Mouse (Mus musculus) liver, embryonic 13.5 days (tissue): ENCODE measurements around the gene Atp1a4. TPM values are rescaled to one million over a fixed set of nuclear protein-coding genes. Genes with fewer than 3 reads are reported as not detected.

Source experiments
- ATAC-seq: fragments of 200-750 bp; cut with Nextera tagmentation; 2 replicates; pipeline ENCODE4 v1.8.0; 2017; ENCODE audit warnings: low read depth, mild to moderate bottlenecking, moderate number of reproducible peaks, moderate library complexity
- DNase-seq: peaks from one replicate; pipeline ENCODE4 v3.0.0; 2022
- H3K27ac ChIP-seq: fragments of 300-500 bp; sonication (generic); 2 replicates; pipeline ENCODE4 v1.5.1; 2015; ENCODE audit warnings: moderate library complexity, mild to moderate bottlenecking, inconsistent platforms
- H3K27me3 ChIP-seq: fragments of 300-500 bp; sonication (generic); 2 replicates; pipeline ENCODE4 v1.6.1; 2015; ENCODE audit warnings: mild to moderate bottlenecking, inconsistent platforms
- H3K36me3 ChIP-seq: fragments of 300-500 bp; sonication (generic); 2 replicates; pipeline ENCODE4 v1.6.1; 2015; ENCODE audit warnings: mild to moderate bottlenecking, inconsistent platforms
- H3K4me1 ChIP-seq: fragments of 300-500 bp; sonication (generic); replicated peaks from 2 replicates; pipeline ENCODE4 v1.6.1; 2015; ENCODE audit warnings: inconsistent platforms
- H3K4me2 ChIP-seq: fragments of 300-500 bp; sonication (generic); 2 replicates; pipeline ENCODE4 v1.6.1; 2015; ENCODE audit warnings: inconsistent platforms, mild to moderate bottlenecking, moderate library complexity
- H3K4me3 ChIP-seq: fragments of 300-500 bp; sonication (generic); replicated peaks from 2 replicates; pipeline ENCODE4 v1.5.1; 2015; ENCODE audit warnings: mild to moderate bottlenecking, inconsistent platforms
- H3K9ac ChIP-seq: fragments of 300-500 bp; sonication (generic); 2 replicates; pipeline ENCODE4 v1.6.1; 2015; ENCODE audit warnings: mild to moderate bottlenecking, inconsistent platforms
- H3K9me3 ChIP-seq: fragments of 300-500 bp; sonication (generic); replicated peaks from 2 replicates; pipeline ENCODE4 v1.6.1; 2016; ENCODE audit warnings: inconsistent platforms
- WGBS: fragments of 180-500 bp; shearing (Covaris S2); methylation state at CpG from one replicate; pipeline ENCODE4 v1.1.7; 2015; ENCODE audit not compliant: insufficient replicate concordance; 5-methylcytosine and 5-hydroxymethylcytosine counted together
- polyA plus RNA-seq: library from polyadenylated mRNA; unstranded; fragments of >200 nt; fragmentation: Nextera tagmentation; extraction: Ambion mirVana; gene quantifications from 2 replicates; pipeline ENCODE4 v1.2.1, GENCODE M21; 2015

The Atp1a4 gene
- polyA plus RNA-seq, 1 experiment from 2014 or later = not detected

- Histone ChIP-seq H3K4me3 (no peak within 1 kb of the TSS), H3K27ac (no peak within 1 kb of the TSS), H3K36me3 (no peaks in the 10 kb centered on the region), H3K27me3 (peaks cover 79% of the 10 kb centered on the region), H3K4me2 (no peak within 1 kb of the TSS), H3K4me1 (peaks cover 7% of the 10 kb centered on the region), H3K9me3 (no peaks in the 10 kb centered on the region), H3K9ac (no peak within 1 kb of the TSS)
- DNase-seq (no peak), ATAC-seq (no peak)
- WGBS = 12% methylated on average over 16 of the region's 16 CpGs
Measured at GRCm38 (mm10) chr1:172297611-172298537, 39.7 kb upstream of the Atp1a4 start, which contains the start of gene Atp1a2. Gene Atp1a2, minus strand, starts transcription at chr1:172298064.

GRCm38 (mm10) chr1:172296816-172297510 is 38.7 kb upstream of the Atp1a4 start:
- WGBS = 70% methylated on average over 6 of the region's 6 CpGs
- ATAC-seq (no peak), DNase-seq (no peak)
- H3K27me3 ChIP-seq = peaks cover 71% of the 10 kb centered on the region
- H3K27ac ChIP-seq = no peak overlapping the region
- no peaks in the 10 kb centered on the region for H3K36me3 ChIP-seq
- H3K4me1 ChIP-seq = no peaks in the 10 kb centered on the region
- H3K9me3 ChIP-seq = no peaks in the 10 kb centered on the region
- H3K4me2 ChIP-seq = no peak overlapping the region
- H3K9ac ChIP-seq = no peak overlapping the region
- no peak overlapping the region for H3K4me3 ChIP-seq

- Histone ChIP-seq H3K4me3 (no peak overlapping the region), H3K9ac (no peak overlapping the region), H3K4me2 (no peak overlapping the region), H3K27ac (no peak overlapping the region), H3K9me3 (no peaks in the 10 kb centered on the region), H3K4me1 (no peaks in the 10 kb centered on the region), H3K27me3 (peaks cover 63% of the 10 kb centered on the region), H3K36me3 (no peaks in the 10 kb centered on the region)
- ATAC-seq = no peak
- DNase-seq = no peak
- 52% methylated on average over 4 of the region's 4 CpGs for WGBS
Measured at GRCm38 (mm10) chr1:172295751-172296197, 37.6 kb upstream of the Atp1a4 start.

GRCm38 (mm10) chr1:172293449-172293848 is 35.2 kb upstream of the Atp1a4 start:
- Histone ChIP-seq H3K27ac (no peak overlapping the region), H3K4me2 (no peak overlapping the region), H3K36me3 (no peaks in the 10 kb centered on the region), H3K27me3 (peaks cover 40% of the 10 kb centered on the region), H3K9ac (no peak overlapping the region), H3K9me3 (no peaks in the 10 kb centered on the region), H3K4me3 (no peak overlapping the region), H3K4me1 (no peaks in the 10 kb centered on the region; the same call in 1 of the 2 replicates)
- no peak for ATAC-seq
- DNase-seq = no peak
- WGBS = 76% methylated on average over 11 of the region's 11 CpGs

DNA sequence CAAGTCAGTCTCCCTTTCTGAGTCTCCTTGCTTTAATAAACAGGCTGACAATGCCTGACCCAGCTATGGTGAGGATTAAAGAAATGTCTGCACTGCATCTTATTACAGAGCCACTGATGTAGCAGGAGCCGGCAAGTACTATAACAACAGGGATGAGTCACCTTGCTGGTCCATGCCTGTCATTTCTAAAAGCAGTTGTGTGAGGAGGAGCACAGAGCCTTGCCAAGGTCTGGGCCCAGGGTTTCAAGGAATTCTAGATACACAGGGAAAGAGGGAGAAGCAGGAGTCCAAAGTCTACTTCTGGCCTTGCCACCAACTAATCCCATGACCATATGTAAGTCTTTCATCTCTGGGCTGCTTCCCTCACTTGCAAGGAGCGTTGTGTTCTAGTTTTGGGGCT is 34.7 kb upstream of the Atp1a4 start:
- no peak overlapping the region for H3K27ac ChIP-seq
- no peak for ATAC-seq
- H3K27me3 ChIP-seq = peaks cover 34% of the 10 kb centered on the region
- 78% methylated on average over 2 of the region's 2 CpGs for WGBS
- H3K4me1 ChIP-seq = no peaks in the 10 kb centered on the region; the same call in 1 of the 2 replicates
- no peak for DNase-seq
- H3K36me3 ChIP-seq = no peaks in the 10 kb centered on the region
- no peak overlapping the region for H3K4me3 ChIP-seq
- H3K9ac ChIP-seq = no peak overlapping the region
- H3K9me3 ChIP-seq = no peaks in the 10 kb centered on the region
- no peak overlapping the region for H3K4me2 ChIP-seq

DNA sequence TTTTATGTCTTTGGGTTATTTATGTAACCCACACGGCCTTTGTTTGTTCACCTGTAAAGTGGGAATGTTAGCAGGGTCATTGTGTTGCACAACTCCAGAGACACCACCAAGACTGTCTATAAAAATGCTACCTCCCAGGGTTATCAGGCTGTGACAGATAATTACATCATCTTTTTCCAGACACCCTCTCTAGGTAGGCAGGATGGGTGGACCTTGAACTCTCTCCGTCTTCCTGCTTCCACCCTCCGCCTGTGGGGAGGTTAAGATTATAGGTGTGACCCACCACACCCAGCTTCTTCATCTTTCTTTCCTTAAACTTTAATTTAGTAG is 31.4 kb upstream of the Atp1a4 start:
- no peaks in the 10 kb centered on the region; the same call in 1 of the 2 replicates for H3K4me1 ChIP-seq
- no peak overlapping the region for H3K9ac ChIP-seq
- no peaks in the 10 kb centered on the region for H3K9me3 ChIP-seq
- peaks cover 17% of the 10 kb centered on the region for H3K27me3 ChIP-seq
- no peak for ATAC-seq
- no peak overlapping the region for H3K4me2 ChIP-seq
- no peak overlapping the region for H3K4me3 ChIP-seq
- H3K36me3 ChIP-seq = no peaks in the 10 kb centered on the region
- H3K27ac ChIP-seq = no peak overlapping the region
- DNase-seq = no peak
- 30% methylated on average over 3 of the region's 3 CpGs for WGBS

GRCm38 (mm10) chr1:172288900-172289616 is 30.8 kb upstream of the Atp1a4 start:
- Histone ChIP-seq H3K27me3 (peaks cover 18% of the 10 kb centered on the region), H3K4me2 (no peak overlapping the region), H3K4me3 (no peak overlapping the region), H3K36me3 (no peaks in the 10 kb centered on the region), H3K27ac (no peak overlapping the region), H3K9me3 (no peaks in the 10 kb centered on the region), H3K4me1 (no peaks in the 10 kb centered on the region; the same call in 1 of the 2 replicates), H3K9ac (no peak overlapping the region)
- WGBS = 77% methylated on average over 11 of the region's 11 CpGs
- ATAC-seq (no peak), DNase-seq (no peak)

GRCm38 (mm10) chr1:172286740-172287139 is 28.5 kb upstream of the Atp1a4 start:
- 71% methylated on average over 5 of the region's 5 CpGs for WGBS
- Histone ChIP-seq H3K27ac (no peak overlapping the region), H3K27me3 (peaks cover 12% of the 10 kb centered on the region; the same call in 1 of the 2 replicates), H3K36me3 (no peaks in the 10 kb centered on the region), H3K9ac (no peak overlapping the region), H3K4me3 (no peak overlapping the region), H3K4me1 (no peaks in the 10 kb centered on the region; the same call in 1 of the 2 replicates), H3K4me2 (no peak overlapping the region), H3K9me3 (no peaks in the 10 kb centered on the region)
- no peak for DNase-seq
- ATAC-seq = no peak

DNA sequence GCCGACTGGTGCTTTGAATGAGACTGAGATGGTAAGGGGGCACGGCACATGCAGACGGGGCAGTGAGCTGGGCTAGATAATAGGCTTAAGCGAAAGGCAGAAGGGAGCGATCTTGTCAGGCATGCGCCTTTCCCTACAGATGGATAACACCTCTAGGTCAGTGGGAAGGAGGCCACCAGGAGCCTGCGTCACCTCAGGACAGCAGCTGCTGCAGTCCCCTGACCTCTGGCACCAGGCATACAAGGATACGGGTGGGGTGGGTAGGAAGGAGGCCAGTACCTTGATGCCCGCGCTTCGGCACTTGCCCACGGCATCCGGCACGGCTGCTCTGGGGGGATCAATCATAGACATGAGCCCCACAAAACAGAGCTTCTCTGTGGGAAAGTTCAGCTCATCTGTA is 26.0 kb upstream of the Atp1a4 start:
- H3K36me3 ChIP-seq = no peaks in the 10 kb centered on the region
- no peak overlapping the region for H3K4me2 ChIP-seq
- no peaks in the 10 kb centered on the region for H3K9me3 ChIP-seq
- peaks cover 12% of the 10 kb centered on the region; the same call in 1 of the 2 replicates for H3K27me3 ChIP-seq
- H3K27ac ChIP-seq = no peak overlapping the region
- no peak for DNase-seq
- H3K4me3 ChIP-seq = no peak overlapping the region
- H3K4me1 ChIP-seq = no peaks in the 10 kb centered on the region; the same call in 1 of the 2 replicates
- no peak for ATAC-seq
- WGBS = 75% methylated on average over 14 of the region's 14 CpGs
- no peak overlapping the region for H3K9ac ChIP-seq

DNA sequence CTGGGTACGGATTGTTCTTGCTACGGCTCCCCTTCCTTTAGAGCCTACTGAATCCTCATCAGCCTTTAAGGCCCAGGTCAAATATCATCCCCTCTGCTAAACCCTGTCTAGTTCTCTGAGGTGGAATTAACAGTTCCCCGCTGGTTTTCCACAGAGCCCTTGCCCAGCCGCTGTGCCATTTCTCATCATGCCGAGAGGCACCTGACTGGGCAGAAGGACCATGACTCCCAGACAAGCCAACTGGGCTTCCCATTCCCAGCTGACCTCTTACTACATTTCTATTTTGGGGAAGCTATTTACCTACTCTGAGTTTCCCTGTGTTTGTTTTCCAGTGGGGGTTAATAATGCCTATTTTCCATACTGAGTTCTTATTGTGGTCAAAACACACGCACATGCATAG is 24.9 kb upstream of the Atp1a4 start:
- WGBS = 78% methylated on average over 6 of the region's 6 CpGs
- H3K27me3 ChIP-seq = peaks cover 12% of the 10 kb centered on the region; the same call in 1 of the 2 replicates
- H3K9me3 ChIP-seq = no peaks in the 10 kb centered on the region
- no peak overlapping the region for H3K4me2 ChIP-seq
- no peak overlapping the region for H3K9ac ChIP-seq
- H3K4me1 ChIP-seq = no peaks in the 10 kb centered on the region
- no peak overlapping the region for H3K4me3 ChIP-seq
- ATAC-seq (no peak), DNase-seq (no peak)
- no peaks in the 10 kb centered on the region for H3K36me3 ChIP-seq
- H3K27ac ChIP-seq = no peak overlapping the region
